Mouse (Mus musculus): ENCODE data around the gene Tspyl1. TPM values are rescaled to one million over a fixed set of nuclear protein-coding genes. Genes with fewer than 3 reads are reported as not detected.
"Not testable (repeated sequence)": the region's sequence is repeated elsewhere in the genome, so short reads cannot be mapped to it uniquely, and the experiment has no call there.

Gene Tspyl1
- 77.6 and 82.6 TPM in 2 replicates for polyA plus RNA-seq (2015; fragmentation: Nextera tagmentation; extraction: Ambion mirVana)

DNA sequence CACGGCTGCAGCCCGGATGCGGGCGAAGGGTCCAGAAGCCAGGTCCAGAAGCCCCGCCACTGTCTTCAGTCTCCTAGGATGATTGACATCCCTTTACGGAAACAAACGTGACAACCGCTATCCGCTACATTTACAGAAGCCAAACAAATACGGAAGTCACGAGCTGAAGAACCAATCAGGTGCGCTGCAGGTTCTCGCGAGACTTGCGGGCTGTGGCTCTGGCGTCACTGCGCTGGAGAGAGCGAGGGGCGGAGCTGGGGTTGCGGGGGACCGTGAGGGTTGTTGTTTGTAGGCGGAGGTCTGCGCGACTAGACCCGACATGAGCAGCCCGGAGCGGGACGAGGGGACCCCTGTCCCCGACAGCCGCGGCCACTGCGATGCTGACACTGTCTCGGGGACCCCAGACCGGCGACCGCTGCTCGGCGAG, at the start of gene Tspyl1:
Gene Tspyl1, plus strand, starts transcription at position 229 of the 427 bp plus-strand sequence.
- peak; percentile 99 for DNase-seq (ENCODE audit: low spot score)

DNA sequence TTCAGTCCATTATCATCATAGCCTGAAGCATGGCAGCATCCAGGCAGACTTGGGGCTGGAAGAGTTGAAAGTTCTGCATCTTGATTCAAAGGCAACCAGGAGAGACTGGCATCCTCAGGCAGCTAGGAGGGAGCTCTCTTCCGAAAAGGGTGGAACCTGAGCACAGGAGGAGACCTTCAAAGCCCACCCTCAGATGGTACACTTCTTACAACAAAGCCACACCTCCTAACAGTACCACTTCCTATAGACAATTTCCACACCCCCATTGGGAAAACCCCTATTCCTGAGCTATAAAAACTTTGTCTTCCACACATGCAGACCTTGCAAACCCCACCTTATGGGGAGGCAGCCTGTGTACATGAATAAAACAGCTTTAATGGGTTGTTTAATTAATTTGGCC, 48.6 kb upstream of the Tspyl1 start:
- DNase-seq (ENCODE audit: low spot score), result no peak

DNA sequence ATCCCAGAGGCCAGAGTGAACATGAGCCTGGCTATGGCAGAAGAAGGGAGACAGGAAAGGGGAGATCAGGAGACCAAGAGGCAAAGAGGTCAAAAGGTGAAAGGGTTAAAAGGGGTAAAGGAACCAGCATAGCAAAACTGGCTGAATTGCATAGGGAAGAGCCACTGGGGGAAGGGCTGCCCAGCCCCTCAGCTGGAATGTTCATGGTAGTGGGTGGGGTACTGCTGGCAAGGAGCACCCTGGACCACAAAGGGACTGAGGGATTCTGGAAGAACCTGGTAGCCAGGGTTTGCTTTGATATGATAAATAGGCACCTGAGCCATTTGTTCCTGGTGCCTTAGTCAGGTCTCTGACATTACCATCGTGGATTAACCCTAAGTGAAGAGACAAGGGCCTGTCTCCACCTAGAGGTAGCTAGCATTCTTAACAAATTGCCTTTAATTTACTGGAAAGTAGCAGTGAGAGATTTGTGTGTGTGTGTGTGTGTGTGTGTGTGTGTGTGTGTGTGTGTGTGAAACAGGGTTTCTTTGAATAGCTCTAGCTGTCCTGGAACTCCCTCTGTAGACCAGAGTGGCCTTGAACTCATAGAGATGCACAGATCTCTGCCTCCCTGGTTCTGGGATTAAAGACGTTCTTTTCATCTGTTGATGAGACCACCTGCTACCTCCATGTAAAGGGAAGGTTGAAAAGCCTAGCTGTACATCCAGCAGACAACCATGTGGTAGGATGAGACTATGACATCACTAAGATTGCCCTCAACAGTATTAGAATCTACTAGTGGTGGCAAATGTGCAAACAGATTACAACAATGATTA, 47.9 kb upstream of the Tspyl1 start:
- no peak for DNase-seq (ENCODE audit: low spot score)

DNA sequence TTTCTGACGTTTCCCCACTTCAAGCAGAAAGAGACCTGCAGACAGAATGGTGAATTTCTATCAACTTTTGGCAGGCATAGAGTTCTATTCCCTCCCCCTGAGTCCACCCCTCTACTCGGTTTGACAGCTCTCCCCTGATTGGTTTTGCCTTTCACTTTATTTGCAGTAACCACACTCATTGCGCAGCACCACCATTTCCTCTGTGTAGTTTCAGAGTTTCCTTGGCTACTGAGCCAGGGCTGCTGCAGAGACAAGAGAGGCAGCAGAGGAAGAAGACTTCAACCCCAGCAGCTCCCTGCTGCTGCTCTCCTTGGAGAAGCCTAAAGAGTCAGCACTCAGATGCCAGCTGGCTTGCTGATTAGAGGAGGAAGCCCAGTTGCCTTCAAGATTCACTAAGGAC, 46.6 kb upstream of the Tspyl1 start:
- DNase-seq (ENCODE audit: low spot score), result no peak

DNA sequence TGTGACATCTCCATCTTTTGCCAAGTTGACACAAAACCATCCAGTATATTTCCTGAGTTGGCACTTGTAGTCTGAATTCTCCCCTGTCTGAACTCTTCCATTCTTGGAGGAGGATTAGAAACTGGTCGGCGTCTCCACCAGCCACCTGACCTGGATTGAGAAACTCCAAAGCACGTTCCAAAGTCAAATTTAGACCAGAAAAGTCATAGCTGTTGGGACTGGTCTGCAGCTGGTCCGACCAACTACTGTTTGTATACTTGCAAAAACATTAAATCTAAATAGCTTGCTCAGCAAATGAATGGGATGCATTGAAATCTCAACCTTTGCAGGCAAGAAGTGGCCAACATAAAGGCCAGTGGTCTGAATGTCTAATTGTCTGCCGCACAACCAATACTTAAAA, 45.4 kb upstream of the Tspyl1 start:
- DNase-seq (ENCODE audit: low spot score), result no peak

DNA sequence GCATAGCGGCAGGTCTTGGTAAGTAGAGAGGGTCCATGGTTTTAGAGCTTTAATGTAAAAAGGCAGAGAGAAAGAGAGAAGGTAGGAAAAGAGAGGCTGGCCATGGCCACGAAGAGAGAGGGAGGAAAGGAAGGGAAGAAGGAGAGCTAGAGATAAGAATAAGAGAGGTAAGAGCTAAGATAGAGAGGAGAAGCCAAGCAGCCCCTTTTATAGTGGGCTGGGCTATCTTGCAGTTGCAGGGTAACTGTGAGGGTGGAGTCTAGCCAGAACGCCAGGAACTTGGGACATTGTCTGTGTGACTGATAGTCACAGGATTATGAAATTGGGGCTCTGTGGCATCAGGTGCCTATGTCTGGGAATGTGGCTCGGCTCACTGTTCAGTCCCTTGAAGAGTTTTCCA, 43.5 kb upstream of the Tspyl1 start:
- DNase-seq (ENCODE audit: low spot score), result no peak

DNA sequence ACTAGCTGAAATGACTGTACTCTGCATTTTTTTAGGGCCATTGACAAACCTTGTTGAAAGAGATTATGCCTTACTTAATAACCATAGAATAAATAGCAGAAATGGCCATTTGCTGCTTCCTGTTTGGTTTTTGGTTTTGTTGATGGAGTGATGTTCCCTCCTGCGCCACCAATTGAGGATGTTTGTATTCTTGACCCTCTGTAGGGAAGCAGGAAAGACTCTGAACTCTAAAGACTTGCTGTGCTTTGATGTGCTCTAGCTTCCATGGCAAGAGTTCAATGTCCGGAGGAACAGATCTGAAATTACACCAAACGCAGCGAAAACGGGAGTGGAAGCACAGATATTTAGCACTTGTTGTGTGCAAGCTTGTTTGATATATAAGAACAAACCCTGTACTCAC, 37.2 kb upstream of the Tspyl1 start:
- no peak for DNase-seq (ENCODE audit: low spot score)

DNA sequence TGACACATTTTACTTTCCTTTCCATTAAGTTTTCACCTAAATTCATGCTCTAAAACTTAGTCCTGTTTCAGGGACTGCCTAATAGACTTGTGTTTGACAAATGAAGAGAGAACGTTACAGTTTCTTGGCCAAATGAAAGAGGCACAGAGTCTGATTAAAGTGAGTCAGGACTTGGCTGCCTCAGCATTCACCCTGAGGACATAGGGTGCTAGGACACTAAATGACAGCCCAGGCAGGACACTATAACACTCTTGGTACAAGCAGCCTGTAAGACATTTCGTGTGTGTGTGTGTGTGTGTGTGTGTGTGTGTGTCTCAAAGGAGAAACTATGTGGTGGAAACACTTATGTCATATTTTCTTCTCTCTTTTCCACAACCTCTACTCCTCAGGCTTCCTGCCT, 35.9 kb upstream of the Tspyl1 start:
- DNase-seq (ENCODE audit: low spot score), result no peak

DNA sequence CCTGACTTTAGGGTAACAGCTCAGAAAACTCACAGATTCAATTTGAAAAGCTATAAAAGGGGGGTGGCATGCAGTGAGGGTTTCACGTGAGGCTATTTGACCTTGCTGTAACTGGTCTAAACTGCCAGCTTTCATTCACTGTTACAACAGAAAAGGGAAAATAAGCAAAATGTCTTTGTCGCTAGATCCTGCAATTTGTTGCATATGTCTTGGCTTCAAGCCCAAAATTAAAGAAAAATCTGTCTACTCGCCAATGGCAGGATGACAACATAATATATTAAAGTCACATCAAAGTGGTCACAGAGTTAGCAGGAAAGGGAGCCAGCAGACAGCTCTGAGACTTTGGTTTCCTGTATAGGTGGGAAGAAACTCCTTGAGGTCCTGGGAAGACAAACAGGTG, 34.2 kb upstream of the Tspyl1 start:
- DNase-seq (ENCODE audit: low spot score), result no peak

DNA sequence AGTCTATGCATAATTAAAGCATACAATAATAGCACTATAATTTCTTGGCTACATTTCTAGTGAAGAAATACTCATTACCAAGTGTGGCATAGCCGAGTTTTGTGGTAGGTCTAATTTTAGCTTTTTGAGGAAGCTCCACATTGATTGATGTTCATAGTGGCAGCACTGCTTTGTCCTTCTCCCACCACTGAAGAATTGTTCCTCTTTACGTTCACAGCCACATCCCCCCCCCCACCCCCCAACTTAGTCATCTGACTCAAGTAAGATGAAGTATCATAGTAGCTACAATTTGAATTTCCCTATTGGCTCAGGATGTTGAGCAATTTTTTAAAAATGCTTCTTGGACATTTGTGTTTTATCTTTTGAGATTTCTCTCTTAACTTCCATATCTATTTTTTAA, 32.4 kb upstream of the Tspyl1 start:
- no peak for DNase-seq (ENCODE audit: low spot score)

DNA sequence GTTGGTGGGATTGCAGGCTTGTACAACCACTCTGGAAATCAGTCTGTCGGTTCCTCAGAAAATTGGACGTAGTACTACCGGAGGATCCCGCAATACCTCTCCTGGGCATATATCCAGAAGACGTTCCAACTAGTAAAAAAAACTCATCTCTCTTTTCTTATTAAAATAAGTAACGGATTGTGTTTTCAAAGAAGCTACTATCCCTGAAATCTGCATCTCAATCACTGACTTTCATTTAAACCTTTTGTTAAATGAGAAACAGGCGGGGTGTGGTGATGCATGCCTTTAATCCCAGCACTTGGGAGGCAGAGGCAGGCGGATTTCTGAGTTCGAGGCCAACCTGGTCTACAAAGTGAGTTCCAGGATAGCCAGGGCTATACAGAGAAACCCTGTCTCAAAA, 29.2 kb upstream of the Tspyl1 start:
- DNase-seq (ENCODE audit: low spot score), result not testable (repeated sequence)

DNA sequence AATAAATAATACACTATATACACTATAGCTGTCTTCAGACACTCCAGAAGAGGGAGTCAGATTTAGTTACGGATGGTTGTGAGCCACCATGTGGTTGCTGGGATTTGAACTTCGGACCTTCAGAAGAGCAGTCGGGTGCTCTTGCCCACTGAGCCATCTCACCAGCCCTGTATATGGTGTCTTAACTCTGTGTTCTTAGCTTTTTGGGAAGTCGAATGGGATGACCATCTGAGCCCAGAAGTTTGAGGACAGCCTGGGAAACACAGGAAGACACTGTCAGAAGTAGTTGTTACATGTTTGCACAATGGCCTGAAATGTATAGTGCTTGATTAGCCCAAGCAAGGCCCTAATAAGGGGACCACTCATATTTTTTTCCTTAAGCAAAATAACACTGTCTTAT, 16.9 kb upstream of the Tspyl1 start:
- no peak for DNase-seq (ENCODE audit: low spot score)

DNA sequence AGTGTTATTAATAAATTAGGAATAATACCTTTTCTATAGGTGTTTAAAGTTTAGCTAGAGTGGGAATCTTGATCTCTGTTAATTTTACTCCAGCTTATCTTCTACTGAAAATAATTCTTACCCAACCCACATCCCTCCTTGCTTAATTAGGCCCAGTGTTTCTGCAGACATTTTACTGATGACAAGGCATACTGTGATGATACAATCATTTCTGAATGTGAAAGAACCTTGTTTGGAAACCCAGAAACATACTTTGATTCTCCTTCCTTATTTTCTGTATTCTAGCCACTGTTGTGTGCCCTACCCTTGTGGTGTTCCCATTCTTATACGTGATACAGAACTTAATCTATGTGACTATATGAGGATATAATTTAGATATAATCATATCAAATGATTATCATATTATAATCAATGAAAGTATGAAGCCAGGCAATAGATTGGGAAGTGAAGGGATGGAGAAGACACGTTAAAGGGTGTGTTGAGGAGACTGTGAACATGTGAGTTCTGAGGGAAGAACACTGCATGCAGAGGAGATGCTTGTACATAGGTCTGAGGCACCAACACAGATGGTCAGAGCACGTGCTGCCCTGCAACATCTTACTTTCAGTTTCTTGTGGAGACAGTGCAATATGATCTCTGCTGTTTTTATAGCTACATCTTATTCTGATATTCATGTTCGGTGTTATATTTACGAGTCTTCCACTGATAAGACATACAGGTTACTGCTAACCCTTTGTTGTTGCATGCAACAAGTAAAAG, 14.5 kb upstream of the Tspyl1 start:
- no peak for DNase-seq (ENCODE audit: low spot score)

DNA sequence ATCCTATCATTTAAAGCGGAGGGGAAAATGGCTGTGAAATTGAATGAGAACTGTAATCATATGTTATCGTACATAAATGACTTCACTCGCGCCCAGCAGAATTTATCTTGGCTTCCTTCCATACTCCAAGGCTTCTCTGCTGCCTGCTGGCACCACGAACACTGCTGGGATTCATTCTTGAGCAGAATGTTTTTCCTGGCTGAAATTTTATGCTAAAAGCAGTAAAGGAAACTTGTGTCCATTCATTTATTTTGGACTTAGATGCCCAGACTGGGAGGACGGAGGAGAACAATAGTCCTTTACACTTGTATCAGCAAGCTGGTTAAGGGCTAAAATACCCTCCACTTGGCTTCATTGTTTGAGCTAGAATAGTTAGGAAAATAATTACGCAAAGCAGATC, 10.3 kb upstream of the Tspyl1 start:
- no peak for DNase-seq (ENCODE audit: low spot score)

DNA sequence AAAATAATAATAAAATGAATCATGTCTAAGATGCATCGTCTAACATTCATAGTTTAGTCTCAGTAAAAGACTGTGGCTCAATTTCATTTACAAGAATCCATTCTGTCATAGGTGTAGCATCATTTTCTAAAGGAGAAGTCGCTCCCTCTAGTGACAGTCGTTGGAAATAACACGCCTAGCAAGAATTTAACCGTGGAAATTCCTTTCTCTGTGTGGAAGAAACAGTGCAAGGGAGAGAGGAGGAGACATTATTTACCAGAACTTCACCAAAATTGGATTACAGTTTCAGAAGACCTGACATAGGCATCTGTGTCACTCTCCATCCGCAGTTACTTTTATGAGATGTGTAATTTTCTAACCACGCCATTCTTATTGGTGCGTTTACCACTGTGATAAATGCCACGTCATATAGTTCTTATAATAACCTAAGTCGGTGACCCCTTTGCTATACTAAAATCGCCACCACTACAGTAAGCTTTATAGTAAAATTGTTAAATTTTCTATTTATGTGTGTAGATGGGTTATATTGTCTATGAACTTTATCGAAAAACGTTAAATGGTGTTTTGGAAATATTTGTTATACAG, 1.3 kb upstream of the Tspyl1 start:
- DNase-seq (ENCODE audit: low spot score), result peak; percentile 81

DNA sequence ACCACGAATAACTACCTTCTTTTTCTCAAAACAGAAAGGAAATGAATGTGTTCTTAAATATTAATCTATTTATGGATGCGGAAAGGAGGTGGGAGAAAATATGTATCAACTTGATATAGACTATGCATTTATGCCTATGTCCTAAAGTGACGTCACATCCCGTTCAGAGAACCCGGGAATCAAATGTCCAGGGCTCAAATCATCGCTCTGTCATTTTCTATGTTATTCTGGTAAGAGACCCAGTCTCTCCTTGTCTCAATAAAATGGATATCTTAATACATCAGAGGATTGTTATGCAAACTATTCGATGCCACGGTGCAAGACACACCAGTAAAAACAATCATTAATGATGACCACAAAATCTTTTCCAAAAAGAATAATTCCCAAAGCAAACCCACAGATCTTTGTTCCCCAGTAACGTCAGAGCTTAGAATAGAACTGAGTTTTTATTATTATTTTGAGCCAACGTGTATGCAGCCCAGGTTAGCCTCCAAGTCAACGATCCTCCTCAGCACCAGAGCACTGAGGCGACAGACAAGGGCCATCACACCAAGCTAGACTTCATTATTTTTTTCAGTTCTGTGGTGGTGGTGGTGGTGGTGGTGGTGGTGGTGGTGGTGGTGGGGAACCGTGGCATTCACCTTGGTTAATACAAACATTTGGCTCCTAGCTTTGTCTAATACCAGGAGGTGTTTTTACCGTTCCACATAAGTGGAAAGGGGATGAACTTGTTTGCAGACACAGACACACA, 604 bp upstream of the Tspyl1 start:
- no peak for DNase-seq (ENCODE audit: low spot score)

DNA sequence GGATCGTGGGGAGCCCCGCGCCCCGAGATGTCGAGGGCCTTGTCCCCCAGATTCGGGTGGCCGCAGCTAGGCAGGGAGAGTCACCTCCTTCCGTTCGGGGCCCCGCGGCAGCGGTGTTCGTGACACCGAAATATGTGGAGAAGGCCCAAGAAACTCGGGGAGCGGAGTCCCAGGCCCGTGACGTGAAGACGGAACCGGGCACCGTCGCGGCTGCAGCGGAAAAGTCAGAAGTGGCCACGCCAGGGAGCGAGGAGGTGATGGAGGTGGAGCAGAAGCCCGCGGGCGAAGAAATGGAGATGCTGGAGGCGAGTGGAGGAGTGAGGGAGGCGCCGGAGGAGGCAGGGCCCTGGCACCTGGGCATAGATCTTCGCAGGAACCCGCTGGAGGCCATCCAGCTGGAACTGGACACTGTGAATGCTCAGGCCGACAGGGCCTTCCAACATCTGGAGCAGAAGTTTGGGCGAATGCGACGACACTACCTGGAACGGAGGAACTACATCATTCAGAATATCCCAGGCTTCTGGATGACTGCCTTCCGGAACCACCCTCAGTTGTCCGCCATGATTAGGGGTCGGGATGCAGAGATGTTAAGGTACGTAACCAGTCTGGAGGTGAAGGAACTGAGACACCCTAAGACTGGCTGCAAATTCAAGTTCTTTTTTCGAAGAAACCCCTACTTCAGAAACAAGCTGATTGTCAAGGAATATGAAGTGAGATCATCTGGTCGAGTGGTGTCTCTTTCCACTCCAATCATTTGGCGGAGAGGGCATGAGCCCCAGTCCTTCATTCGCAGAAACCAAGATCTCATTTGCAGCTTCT, 639 bp downstream of the Tspyl1 start:
- peak; percentile 29 for DNase-seq (ENCODE audit: low spot score)

DNA sequence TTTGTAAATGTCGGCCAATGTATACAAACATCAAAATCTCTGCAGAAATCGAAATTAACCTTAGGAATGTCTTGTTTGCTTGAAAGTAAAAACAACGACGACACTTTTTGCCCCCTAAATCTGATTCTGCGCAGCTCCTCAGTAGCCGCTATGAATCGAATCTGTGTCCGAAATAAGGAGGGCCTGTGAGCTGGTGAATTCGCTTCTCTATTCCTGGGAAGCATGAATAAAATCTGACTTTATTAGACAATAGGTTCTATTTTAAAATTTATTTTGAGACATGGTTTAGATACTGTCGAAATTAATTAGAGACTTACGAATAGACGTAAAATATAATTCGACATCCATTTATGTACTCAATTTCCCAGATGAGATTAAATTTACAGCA, 14.9 kb downstream of the Tspyl1 start:
- DNase-seq (ENCODE audit: low spot score), result no peak

DNA sequence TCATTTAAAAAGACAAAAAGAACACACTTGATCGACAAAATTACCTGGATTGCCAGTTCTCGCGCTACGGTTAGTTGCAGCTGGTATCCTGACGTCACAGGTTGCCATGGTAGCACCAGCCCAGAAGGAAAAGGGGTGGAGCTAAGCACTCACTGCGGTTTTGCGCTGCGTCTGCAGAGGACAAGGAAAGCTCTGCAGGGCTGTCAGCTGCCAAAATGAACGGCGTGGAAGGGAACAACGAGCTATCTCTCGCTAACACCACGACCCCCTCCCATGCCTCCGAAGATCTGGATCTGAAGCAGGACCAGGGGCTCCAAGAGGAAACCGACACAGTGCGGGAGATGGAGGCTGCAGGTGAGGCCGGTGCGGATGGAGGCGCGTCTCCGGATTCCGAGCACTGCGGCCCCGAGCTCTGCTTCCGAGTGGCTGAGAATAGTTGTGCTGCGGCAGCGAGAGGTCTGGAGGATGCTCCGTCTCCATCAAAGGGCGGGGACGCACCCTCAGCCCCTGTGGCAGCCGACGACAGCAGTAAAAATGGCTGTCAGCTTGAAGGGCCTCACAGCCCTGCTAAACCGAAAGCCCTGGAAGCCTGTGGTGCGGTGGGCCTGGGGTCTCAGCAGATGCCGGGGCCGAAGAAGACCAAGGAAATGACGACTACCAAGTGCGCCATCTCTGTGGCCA, 15.4 kb downstream of the Tspyl1 start, which contains the start of gene Tspyl4:
Gene Tspyl4, plus strand, starts transcription at position 144 of the 681 bp plus-strand sequence.
- peak; percentile 98 for DNase-seq (ENCODE audit: low spot score)

Measured in thymus, postnatal 0 days (tissue).